Mouse (Mus musculus): ENCODE results near the gene Gm26938. TPM values are rescaled to one million over a fixed set of nuclear protein-coding genes. Genes with fewer than 3 reads are reported as not detected.

Gm26938 gene
- polyA plus RNA-seq, 1 experiment from 2014 or later = not detected

Other genes with a start within 250 kb of the Gm26938 start
- 3.8 to 12.7 TPM (median 7.4 TPM) in 3 replicates for gene Micall2, start 90.1 kb downstream of the Gm26938 start, polyA plus RNA-seq (2018)
- 14.7 to 19.1 TPM (median 17.1 TPM) in 3 replicates for gene Ints1, start 50.7 kb downstream of the Gm26938 start, polyA plus RNA-seq (2018)
- 20.1 to 25.2 TPM (median 22.3 TPM) in 3 replicates for gene Mafk, start 34.9 kb downstream of the Gm26938 start, polyA plus RNA-seq (2018)
- not detected in 3 replicates for gene Tmem184a, start 6.5 kb downstream of the Gm26938 start, polyA plus RNA-seq (2018)
- gene Psmg3, start 478 bp upstream of the Gm26938 start, polyA plus RNA-seq (2018) = 5.1 to 28.7 TPM (median 20.8 TPM) in 3 replicates
- not detected in 3 replicates for gene Elfn1, start 81.5 kb upstream of the Gm26938 start, polyA plus RNA-seq (2018)

Data from macrophage (primary cell).